Mouse (Mus musculus) cerebellum, postnatal 14 days (tissue): Measurements from ENCODE around the gene Acd.
A peak's percentile ranks its signal among the peaks of the same experiment; 100 is the strongest.

Source experiments
- DNase-seq, 2 experiments: peaks; one replicate each; pipeline ENCODE4 v3.0.0; 2021; ENCODE audit warnings: mixed read lengths in 2 of 2

The Acd gene

GRCm38 (mm10) chr8:105700966-105701824 lies at the start of gene Acd, which contains the start of gene Pard6a:
Gene Acd (minus strand): TSS chr8:105701102.
Gene Pard6a (plus strand): TSS chr8:105701148.
- DNase-seq: peak; percentile 98

GRCm38 (mm10) chr8:105750606-105751005 lies 49.7 kb upstream of the Acd start:
- peak; percentile 65 to 81 for DNase-seq

DNA sequence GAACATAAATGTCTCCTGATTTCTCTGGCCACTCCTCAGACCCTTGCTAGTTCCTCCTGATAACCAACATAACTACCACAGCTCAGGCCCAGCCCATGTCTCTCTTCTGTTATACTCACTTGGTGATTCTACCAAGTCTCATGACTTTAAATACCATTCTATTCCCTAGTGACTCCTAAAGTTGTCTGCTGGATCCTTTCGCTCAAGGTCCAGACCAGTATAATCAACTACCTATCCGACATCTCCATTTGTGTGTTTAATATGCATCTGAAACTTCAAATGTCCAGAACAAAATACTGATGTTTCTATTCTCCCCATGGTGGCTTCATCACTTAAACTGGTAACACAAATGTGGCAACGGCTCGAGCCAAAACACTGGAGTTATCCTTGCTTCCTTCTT lies 42.4 kb upstream of the Acd start:
- DNase-seq: no peak

DNA sequence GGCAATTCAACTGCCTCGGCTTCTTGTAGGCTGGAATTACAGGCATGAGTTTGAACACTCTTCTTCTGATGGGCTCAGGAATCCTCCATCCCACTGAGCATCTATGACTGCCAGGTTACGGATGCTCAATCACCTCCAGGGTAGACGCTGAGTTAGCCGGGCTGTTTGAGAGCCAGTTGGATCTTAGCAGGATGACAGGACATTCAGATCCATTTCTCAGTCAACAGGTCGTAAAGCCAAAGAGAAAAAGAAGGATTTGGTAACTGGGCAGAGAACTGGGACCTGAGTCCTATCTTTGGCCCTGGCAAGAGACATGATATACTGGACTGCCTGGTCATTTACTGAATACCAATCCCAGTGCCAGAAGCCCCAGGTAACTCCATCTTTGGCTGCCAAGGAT lies 38.3 kb upstream of the Acd start:
- peak in 1 of 2 experiments; percentile 26 for DNase-seq

GRCm38 (mm10) chr8:105732186-105732585 lies 31.3 kb upstream of the Acd start:
- no peak for DNase-seq

- DNase-seq: no peak
Measured at GRCm38 (mm10) chr8:105727397-105728124, 26.7 kb upstream of the Acd start.

GRCm38 (mm10) chr8:105725726-105726125 lies 24.8 kb upstream of the Acd start:
- no peak for DNase-seq

GRCm38 (mm10) chr8:105722861-105723260 lies 22.0 kb upstream of the Acd start:
- peak; percentile 54 to 58 for DNase-seq

- DNase-seq: no peak
Measured at GRCm38 (mm10) chr8:105719637-105720036, 18.7 kb upstream of the Acd start.

GRCm38 (mm10) chr8:105716302-105716945 lies 15.5 kb upstream of the Acd start:
- DNase-seq: no peak

- DNase-seq: no peak
Measured at GRCm38 (mm10) chr8:105715042-105715441, 14.1 kb upstream of the Acd start.

DNA sequence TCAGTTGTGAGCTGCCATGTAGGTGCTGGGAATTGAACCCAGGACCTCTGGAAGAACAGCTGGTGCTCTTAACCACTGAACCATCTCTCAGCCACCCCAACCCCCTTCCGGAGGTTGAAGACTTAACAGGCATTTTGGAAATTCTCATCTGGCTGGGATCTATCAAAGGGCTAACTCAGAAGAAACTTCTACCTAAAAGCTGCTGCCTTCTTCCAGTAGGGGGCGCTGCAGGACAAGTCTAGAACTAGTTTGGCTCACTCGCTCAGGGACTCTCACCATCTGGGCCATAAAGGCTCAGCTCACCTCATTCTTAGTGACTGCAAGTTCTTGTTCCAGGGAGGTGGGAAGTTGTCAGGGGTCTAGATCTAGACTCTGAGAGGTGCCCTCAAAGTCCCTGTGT lies 13.2 kb upstream of the Acd start:
- DNase-seq: peak; percentile 94 to 97

GRCm38 (mm10) chr8:105712286-105712685 lies 11.4 kb upstream of the Acd start:
- DNase-seq: no peak

GRCm38 (mm10) chr8:105709317-105709716 lies 8.4 kb upstream of the Acd start:
- no peak for DNase-seq

DNA sequence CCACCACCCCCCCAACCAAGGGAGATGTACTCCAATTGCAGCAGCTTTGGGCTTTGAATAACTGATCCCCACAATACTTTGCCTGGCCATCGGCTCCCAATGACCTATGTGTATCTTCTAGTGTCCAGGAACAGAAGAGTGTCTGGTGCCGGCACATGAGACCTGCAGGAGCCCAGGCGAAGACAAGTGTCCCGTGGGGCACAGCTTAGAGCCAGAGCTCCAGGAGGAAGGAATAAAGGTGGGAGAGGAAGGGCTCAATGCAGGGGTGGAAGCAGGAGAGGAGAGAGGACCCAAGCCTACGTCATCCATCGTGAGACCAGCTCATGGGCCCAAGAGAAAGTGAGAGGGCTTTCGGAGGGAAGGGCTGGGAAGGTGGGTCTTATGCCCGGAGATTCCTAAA lies 7.8 kb upstream of the Acd start:
- no peak for DNase-seq

GRCm38 (mm10) chr8:105707498-105708403 lies 6.8 kb upstream of the Acd start, which contains the start of the genes 4933405L10Rik and Enkd1:
Gene 4933405L10Rik (plus strand): TSS chr8:105707655.
Gene Enkd1 (minus strand): TSS chr8:105708210.
- peak; percentile 88 to 92 for DNase-seq

- DNase-seq: peak; percentile 50 to 54
Measured at GRCm38 (mm10) chr8:105706426-105706825, 5.5 kb upstream of the Acd start.

- DNase-seq: peak; percentile 89 to 92
Measured at GRCm38 (mm10) chr8:105704955-105705354, 4.1 kb upstream of the Acd start.

GRCm38 (mm10) chr8:105704146-105704812 lies 3.4 kb upstream of the Acd start:
- peak; percentile 59 to 62 for DNase-seq

GRCm38 (mm10) chr8:105702731-105703415 lies 2.0 kb upstream of the Acd start:
- peak; percentile 42 to 58 for DNase-seq

DNA sequence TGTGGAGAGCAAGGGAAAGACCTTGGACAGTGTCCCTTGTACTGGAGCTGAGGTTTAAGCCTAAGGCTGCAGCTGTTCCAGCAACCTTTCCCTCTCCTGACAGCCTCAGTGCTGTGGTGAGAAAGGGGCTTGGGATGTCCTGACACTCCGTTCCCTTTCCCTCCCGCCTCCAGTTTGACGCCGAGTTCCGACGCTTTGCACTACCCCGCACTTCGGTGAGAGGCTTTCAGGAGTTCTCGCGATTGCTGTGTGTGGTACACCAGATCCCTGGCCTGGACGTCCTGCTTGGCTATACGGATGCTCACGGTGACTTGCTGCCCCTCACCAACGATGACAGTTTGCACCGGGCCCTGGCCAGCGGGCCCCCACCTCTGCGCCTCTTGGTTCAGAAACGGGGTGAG lies 1.1 kb upstream of the Acd start:
- peak; percentile 51 to 57 for DNase-seq
